Mouse (Mus musculus) heart, postnatal 0 days (tissue): ENCODE results near the gene Aebp1.

Source experiments
- CTCF ChIP-seq: IDR thresholded peaks from 2 replicates; pipeline ENCODE4 v1.5.1; 2016; ENCODE audit warnings: antibody characterized with exemption, control low read depth, low read depth
- EP300 ChIP-seq: IDR thresholded peaks from 2 replicates; pipeline ENCODE4 v1.6.1; 2016; ENCODE audit warnings: antibody characterized with exemption, low read depth

DNA sequence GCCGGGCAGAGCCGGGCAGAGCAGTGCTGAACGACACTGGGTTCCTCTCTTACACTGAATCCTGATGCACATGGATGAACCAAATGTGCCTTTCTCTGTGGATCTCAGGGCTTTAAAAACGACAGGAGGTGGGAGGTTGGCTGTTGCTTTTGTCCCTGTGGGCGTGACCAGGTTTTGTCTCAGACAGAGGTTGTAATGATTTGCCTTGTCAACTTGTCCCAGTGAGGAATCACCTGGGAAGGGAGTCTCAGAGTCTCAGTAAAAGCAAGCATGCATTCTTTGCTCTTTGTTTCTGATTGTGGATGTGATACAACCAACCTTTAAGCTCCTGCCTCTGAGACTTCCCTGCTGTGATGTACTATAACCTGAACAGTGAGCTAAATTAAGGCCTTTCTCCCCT lies 45.3 kb downstream of the Aebp1 start:
- TF ChIP-seq CTCF (no peak), EP300 (no peak)
